Comparison of ENCODE assay signal across 8 mouse cellular contexts in the genomic region with DNA sequence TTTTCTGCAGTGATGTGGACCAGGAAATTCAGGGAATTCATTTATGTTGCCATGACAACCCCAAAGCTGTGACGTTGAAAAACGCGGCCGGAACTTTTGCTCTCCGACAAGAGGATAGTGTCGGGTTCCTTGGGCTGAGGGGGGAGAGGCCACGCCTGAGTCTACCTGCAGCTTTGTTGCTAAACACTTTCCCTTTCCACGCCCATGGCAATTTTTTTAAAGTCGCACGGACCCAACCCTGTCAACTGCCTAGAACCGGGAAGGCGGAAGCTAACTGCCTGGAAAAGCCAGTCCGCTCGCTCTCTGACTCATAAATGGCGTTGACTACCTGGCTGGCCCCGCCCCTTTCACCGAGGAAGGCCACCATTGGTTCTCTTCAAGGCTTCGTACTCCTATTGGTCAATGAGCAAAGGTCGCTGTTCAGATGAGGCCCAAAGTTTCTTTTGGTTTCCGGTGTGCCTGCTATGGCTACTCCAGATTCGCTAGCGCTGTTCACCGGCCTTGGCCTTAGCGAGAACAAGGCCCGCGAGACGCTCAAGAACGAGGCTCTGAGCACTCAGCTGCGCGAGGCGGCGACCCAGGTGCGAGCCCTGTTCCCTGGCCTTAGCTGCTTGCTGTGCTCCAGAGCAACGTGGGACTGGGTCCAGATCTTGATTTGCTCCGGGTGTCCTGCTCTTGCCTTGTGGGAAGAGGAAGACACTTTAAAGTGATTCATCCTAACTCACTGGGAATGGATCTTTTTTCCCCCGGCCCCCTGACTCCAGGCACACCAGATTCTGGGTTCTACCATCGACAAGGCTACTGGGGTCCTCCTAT. TPM values are rescaled to one million over a fixed set of nuclear protein-coding genes. Genes with fewer than 3 reads are reported as not detected.
DNase-seq lines count a peak whose midpoint lies in the region; ATAC-seq and TF ChIP-seq lines count a peak whose summit lies in the region.

A gene (plus strand): TSS at position 88 of the 816 bp plus-strand sequence.

- H3K9ac ChIP-seq in embryonic facial prominence, embryonic 13.5 days = peak within 1 kb of the TSS; percentile 85
- H3K9ac ChIP-seq in limb, embryonic 12.5 days (replicated peaks) = peak within 1 kb of the TSS; percentile 81
- peak within 1 kb of the TSS; percentile 71 for H3K9ac ChIP-seq in midbrain, embryonic 15.5 days

- no peaks in the 10 kb centered on the region for H3K27me3 ChIP-seq in embryonic facial prominence, embryonic 13.5 days
- H3K27me3 ChIP-seq in kidney, adult 2 months (replicated peaks; ENCODE audit: control insufficient read depth, insufficient read depth, low read length) = no peaks in the 10 kb centered on the region
- no peaks in the 10 kb centered on the region for H3K27me3 ChIP-seq in limb, embryonic 12.5 days
- no peaks in the 10 kb centered on the region for H3K27me3 ChIP-seq in midbrain, embryonic 15.5 days (replicated peaks)
- H3K27me3 ChIP-seq in spleen, adult 2 months (ENCODE audit: control insufficient read depth, insufficient read depth, low read length) = no peaks in the 10 kb centered on the region

- peak within 1 kb of the TSS; percentile 84 for H3K4me3 ChIP-seq in embryonic facial prominence, embryonic 13.5 days
- H3K4me3 ChIP-seq in kidney, adult 2 months (ENCODE audit: insufficient read depth, low read depth, low read length) = peak within 1 kb of the TSS; percentile 92
- peak within 1 kb of the TSS; percentile 78 for H3K4me3 ChIP-seq in limb, embryonic 12.5 days (replicated peaks)
- H3K4me3 ChIP-seq in midbrain, embryonic 15.5 days = peak within 1 kb of the TSS; percentile 76
- peak within 1 kb of the TSS; percentile 82 for H3K4me3 ChIP-seq in spleen, adult 2 months (ENCODE audit: extremely low read depth, insufficient read depth, insufficient read length)

- peak; percentile 93 for ATAC-seq in embryonic facial prominence, embryonic 13.5 days (ENCODE audit: insufficient number of reproducible peaks, insufficient read depth, low FRiP score, low TSS enrichment, low read depth)
- ATAC-seq in limb, embryonic 12.5 days (ENCODE audit: insufficient number of reproducible peaks, insufficient read depth, low FRiP score, low TSS enrichment, low read depth) = peak; percentile 94
- peak; percentile 98 for ATAC-seq in midbrain, embryonic 15.5 days (replicated peaks)

- peaks cover 15% of the 10 kb centered on the region for H3K4me1 ChIP-seq in embryonic facial prominence, embryonic 13.5 days
- peaks cover 8% of the 10 kb centered on the region; the same call in 1 of the 2 replicates for H3K4me1 ChIP-seq in kidney, adult 2 months (ENCODE audit: control insufficient read depth, insufficient read depth, low read length)
- H3K4me1 ChIP-seq in limb, embryonic 12.5 days (replicated peaks) = peaks cover 14% of the 10 kb centered on the region
- peaks cover 19% of the 10 kb centered on the region for H3K4me1 ChIP-seq in midbrain, embryonic 15.5 days
- peaks cover 9% of the 10 kb centered on the region; the same call in 1 of the 2 replicates for H3K4me1 ChIP-seq in spleen, adult 2 months (ENCODE audit: control insufficient read depth, insufficient read depth, insufficient read length)

- WGBS in embryonic facial prominence, embryonic 13.5 days = under 1% methylated on average over 37 of the region's 37 CpGs
- WGBS in kidney, adult 2 months = under 1% methylated on average over 37 of the region's 37 CpGs
- under 1% methylated on average over 37 of the region's 37 CpGs for WGBS in limb, embryonic 12.5 days
- under 1% methylated on average over 37 of the region's 37 CpGs for WGBS in midbrain, embryonic 15.5 days
- WGBS in spleen, adult 2 months = under 1% methylated on average over 37 of the region's 37 CpGs

- no peak for TF ChIP-seq CTCF in kidney, adult 2 months (conservative IDR thresholded peaks at IDR 0.05; ENCODE audit: insufficient read depth, insufficient read length, low read depth, low read length)
- no peak for TF ChIP-seq CTCF in spleen, adult 2 months (IDR thresholded peaks at IDR 0.05; ENCODE audit: extremely low read depth, insufficient read depth, insufficient read length, insufficient replicate concordance)

- DNase-seq in 3134 (ENCODE audit: extremely low read depth, insufficient read length, low spot score) = peak; percentile 87
- peak; percentile 94 to 95 for DNase-seq in adrenal gland, postnatal 36 days
- DNase-seq in heart, adult 18-20 months = peak; percentile 96 to 97
- DNase-seq in kidney, adult 2 months = peak; percentile 99
- peak; percentile 89 to 92 for DNase-seq in spleen, adult 2 months (ENCODE audit: low read depth in 1 of 2, low spot score in 2 of 2)

- peak within 1 kb of the TSS; percentile 89 for H3K4me2 ChIP-seq in embryonic facial prominence, embryonic 13.5 days
- H3K4me2 ChIP-seq in limb, embryonic 12.5 days = peak within 1 kb of the TSS; percentile 92
- peak within 1 kb of the TSS; percentile 94 for H3K4me2 ChIP-seq in midbrain, embryonic 15.5 days

- no peaks in the 10 kb centered on the region for H3K9me3 ChIP-seq in embryonic facial prominence, embryonic 13.5 days
- no peaks in the 10 kb centered on the region for H3K9me3 ChIP-seq in limb, embryonic 12.5 days
- no peaks in the 10 kb centered on the region for H3K9me3 ChIP-seq in midbrain, embryonic 15.5 days

- peaks cover 44% of the 10 kb centered on the region for H3K36me3 ChIP-seq in embryonic facial prominence, embryonic 13.5 days
- no peaks in the 10 kb centered on the region for H3K36me3 ChIP-seq in kidney, adult 2 months (ENCODE audit: control insufficient read depth, insufficient read depth, low read length)
- H3K36me3 ChIP-seq in limb, embryonic 12.5 days = peaks cover 47% of the 10 kb centered on the region
- peaks cover 24% of the 10 kb centered on the region; the same call in 1 of the 2 replicates for H3K36me3 ChIP-seq in midbrain, embryonic 15.5 days (replicated peaks)
- H3K36me3 ChIP-seq in spleen, adult 2 months (ENCODE audit: control insufficient read depth, insufficient read depth, low read length) = peaks cover 17% of the 10 kb centered on the region

- TF ChIP-seq POLR2A in kidney, adult 2 months (IDR thresholded peaks at IDR 0.05; ENCODE audit: low read depth, low read length) = peak; percentile 49
- TF ChIP-seq POLR2A in spleen, adult 2 months (IDR thresholded peaks at IDR 0.05; ENCODE audit: low read depth, low read length) = peak; percentile 56; the same call in 1 of the 2 replicates

- peak within 1 kb of the TSS; percentile 60 for H3K27ac ChIP-seq in embryonic facial prominence, embryonic 13.5 days
- peak within 1 kb of the TSS; percentile 89 for H3K27ac ChIP-seq in kidney, adult 2 months (ENCODE audit: insufficient read depth, low read depth, low read length)
- peak within 1 kb of the TSS; percentile 76 for H3K27ac ChIP-seq in limb, embryonic 12.5 days
- peak within 1 kb of the TSS; percentile 87 for H3K27ac ChIP-seq in midbrain, embryonic 15.5 days
- peak within 1 kb of the TSS; percentile 80 for H3K27ac ChIP-seq in spleen, adult 2 months (ENCODE audit: insufficient read depth, low read length)

RNA-seq across cellular contexts. Expression of the gene that starts here (rescaled TPM):
- 100 to 1,000 TPM; 191 to 194 TPM for total RNA-seq in adrenal gland, postnatal 36 days (2021)
- polyA plus RNA-seq in embryonic facial prominence, embryonic 13.5 days (2015; fragmentation: Nextera tagmentation; extraction: Ambion mirVana) = 116 and 124 TPM in 2 replicates
- total RNA-seq in heart, adult 18-20 months (2021) = 10 to 100 TPM; 76.4 to 90.3 TPM
- polyA plus RNA-seq in kidney, adult 2 months (2012; rRNA removed) = 175 and 188 TPM in 2 replicates
- polyA plus RNA-seq in limb, embryonic 12.5 days (2016; fragmentation: Nextera tagmentation; extraction: Ambion mirVana) = 106 and 112 TPM in 2 replicates
- 64.0 and 64.6 TPM in 2 replicates for polyA plus RNA-seq in midbrain, embryonic 15.5 days (2015; fragmentation: Nextera tagmentation; extraction: Ambion mirVana)
- 170 and 211 TPM in 2 replicates for polyA plus RNA-seq in spleen, adult 2 months (2012; rRNA removed)

Comparison
In these comparisons a context has a peak if more than half of its experiments do, and no peak if none do; other contexts are left out.
1. Peak in every context shown above with its lines: DNase-seq, ATAC-seq, H3K4me3 ChIP-seq and H3K27ac ChIP-seq.